Mouse (Mus musculus): ENCODE results near the gene Camk2b.

Gene Camk2b

GRCm38 (mm10) chr11:5983629-5984028 lies 82.5 kb downstream of the Camk2b start:
- DNase-seq (ENCODE audit: low spot score), result no peak

- DNase-seq (ENCODE audit: low spot score), result no peak
Measured at GRCm38 (mm10) chr11:5981323-5981722, 84.8 kb downstream of the Camk2b start.

GRCm38 (mm10) chr11:5980561-5980960 lies 85.6 kb downstream of the Camk2b start:
- DNase-seq (ENCODE audit: low spot score), result no peak

GRCm38 (mm10) chr11:5980108-5980507 lies 86.1 kb downstream of the Camk2b start:
- no peak for DNase-seq (ENCODE audit: low spot score)

DNA sequence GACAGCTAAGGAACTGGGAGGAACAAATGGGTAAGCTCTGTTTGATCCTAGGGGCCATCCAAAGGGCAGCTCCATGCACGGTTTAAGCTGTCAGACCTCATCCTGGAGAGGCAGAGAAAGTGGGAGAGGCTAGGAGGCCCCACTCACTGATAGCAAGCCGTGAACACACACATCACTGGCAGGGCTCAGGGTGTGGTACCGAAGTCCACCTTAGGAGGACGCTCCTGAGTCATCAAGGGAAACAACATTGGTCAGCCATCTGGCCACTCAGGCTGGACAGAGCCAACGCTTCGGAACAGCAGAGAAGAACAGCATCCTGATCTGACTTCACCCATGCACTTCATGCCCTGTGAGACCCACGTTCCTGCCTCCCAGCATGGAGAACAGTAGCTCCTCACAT lies 87.1 kb downstream of the Camk2b start:
- DNase-seq (ENCODE audit: low spot score), result no peak

DNA sequence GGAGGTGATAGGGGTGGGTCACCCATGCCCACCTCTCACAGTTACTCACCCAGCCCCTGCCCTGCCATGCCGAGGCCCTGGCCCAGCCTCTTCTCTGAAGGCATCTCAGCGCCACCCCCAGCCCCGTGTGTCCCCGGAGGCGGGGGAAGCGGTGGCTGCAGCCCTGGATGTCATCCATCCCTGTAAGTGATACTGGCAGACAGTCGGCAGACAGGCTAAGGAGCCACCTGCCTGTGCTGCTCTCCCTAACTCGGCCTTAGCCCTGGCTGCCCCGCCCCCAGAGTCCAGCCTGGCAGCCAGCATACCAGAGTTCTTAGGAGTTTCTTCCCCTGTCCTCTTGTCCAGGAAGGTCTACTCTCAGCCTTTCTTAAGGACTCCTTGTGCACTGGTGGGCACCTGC lies 90.1 kb downstream of the Camk2b start:
- peak; percentile 51 for DNase-seq (ENCODE audit: low spot score)

DNA sequence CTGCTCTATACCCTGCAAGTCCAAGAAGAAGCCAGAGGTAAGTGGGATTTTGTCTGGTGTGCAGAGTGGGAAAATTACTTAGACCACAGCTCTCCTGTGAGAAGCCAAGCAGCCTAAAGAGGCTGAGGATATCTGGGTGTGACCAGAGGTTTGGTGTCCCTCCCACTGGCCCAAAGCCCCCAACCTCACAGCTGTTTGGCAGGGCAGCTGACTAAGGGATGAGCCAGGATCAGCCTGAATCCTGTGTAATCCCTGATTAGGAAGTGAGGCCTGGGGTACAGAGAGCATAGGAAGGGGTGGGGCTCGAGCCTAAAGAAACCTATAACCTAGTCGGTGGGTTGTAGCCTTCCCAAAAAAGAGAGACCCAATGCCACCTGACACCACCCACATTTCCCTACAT lies 91.1 kb downstream of the Camk2b start:
- DNase-seq (ENCODE audit: low spot score), result no peak

DNA sequence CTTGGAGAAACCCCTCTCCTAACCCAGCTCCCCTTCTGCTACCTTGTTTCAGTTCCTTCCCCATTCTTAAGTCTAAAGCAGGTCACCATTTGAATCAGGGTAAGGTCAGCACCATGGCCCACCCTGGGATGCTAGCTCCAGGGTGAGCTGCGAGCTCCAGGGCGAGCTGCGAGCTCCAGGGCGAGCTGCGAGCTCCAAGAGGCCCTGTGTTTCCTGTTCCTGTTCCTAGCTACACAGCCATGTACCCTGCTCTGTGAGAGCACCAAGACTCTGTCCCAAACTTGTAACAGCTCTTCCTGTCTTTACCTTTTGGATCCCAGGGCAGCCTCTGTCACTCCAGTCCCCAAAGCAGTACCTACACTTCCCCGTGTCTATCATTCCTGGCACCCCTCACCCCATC lies 92.1 kb downstream of the Camk2b start:
- DNase-seq (ENCODE audit: low spot score), result no peak

- no peak for DNase-seq (ENCODE audit: low spot score)
Measured at GRCm38 (mm10) chr11:5973151-5973550, 93.0 kb downstream of the Camk2b start.

GRCm38 (mm10) chr11:5971202-5971601 lies 95.0 kb downstream of the Camk2b start:
- DNase-seq (ENCODE audit: low spot score), result no peak

DNA sequence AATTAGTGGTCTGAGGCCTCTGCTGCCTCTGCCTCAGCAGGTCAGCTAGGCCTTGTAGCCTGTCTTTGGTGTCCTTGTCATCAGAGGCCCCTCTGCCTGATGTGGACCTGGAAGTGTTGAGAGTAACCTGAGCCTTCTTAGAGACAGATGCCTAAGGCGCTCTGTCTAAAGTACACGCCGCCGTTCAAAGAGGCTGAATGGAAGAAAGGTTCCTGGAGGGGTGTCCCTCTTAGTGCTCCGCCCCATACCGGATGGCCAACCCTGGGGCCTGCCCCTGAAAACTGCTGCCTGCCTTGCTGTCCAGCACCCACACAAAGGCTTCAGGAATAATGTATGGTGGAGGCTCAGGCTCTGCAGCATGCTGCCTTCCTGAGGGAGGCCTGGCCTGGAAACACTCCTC lies 97.9 kb downstream of the Camk2b start:
- DNase-seq (ENCODE audit: low spot score), result no peak

GRCm38 (mm10) chr11:5966751-5967150 lies 99.4 kb downstream of the Camk2b start:
- DNase-seq (ENCODE audit: low spot score), result no peak

DNA sequence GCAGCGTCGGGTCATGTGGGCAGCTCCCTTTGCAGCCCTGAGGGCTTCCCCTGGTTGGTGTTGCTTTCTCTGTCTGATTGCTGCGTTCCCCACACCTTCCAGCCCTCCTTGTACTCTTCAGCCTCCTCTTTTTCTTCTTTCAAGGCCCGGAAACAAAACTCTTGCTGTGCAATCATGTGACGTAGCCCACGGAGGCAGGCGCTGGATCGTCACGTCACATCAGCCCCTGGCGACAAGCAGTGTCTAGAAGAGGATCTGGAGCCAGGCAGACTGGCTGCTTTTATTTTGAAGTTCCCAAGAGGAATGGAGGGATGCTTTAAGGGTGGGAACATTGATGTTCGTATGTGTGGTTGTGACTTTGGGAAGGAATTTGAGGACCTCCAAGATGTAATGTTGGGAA lies 100.3 kb downstream of the Camk2b start:
- no peak for DNase-seq (ENCODE audit: low spot score)

DNA sequence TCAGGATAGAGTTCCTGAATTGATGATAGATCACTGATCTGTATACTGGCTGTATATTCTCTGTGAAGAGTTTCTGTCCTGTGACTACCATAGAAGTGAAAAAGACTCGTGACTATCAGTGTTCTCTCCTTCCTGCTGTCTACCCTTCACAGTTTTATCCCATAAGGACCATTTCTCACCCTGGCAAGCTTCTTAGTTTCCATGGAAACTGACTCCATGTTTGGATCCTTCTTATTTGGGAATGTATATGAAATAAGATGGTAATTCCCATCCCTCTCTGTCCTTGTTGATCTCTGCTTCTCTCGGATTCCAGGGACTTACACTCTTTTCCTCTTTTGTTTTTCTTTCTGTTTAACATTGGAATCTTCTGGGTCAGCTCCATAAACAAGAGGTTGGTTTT lies 106.1 kb downstream of the Camk2b start:
- DNase-seq (ENCODE audit: low spot score), result no peak

DNA sequence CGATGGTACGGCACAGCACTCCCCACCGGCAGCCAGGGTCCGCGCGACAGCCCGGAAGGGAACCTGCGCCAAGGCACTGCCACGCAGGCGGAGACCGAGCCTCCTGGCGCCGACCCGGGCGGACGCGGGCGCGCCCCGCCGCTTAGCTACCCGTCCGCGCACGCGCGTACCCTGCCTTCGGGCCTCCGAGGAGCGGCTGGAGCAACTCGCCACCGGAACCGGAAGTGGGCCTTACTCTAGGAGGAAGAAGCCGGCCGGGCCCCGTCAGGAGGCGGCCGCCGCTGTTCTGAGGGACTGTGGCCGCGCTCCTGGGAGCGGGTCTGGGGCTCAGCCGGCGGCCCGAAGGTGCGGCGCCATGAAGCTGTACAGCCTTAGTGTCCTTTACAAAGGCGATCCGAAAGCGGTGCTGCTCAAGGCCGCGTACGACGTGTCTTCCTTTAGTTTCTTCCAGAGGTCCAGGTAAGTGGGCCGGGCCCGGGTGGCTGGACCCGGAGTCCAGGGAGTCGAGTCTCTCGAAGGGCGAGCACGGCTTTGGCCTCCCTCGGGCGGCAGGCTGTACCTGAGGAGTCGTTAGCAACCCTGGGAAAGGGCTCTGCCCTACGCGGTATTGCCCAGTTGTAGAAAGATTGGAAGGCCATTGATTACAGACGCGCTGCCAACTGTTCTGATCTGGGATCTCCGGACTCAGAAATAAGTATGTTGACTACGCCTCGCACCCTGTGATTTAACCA lies 110.5 kb downstream of the Camk2b start, which contains the start of gene Ykt6:
Gene Ykt6, plus strand, starts transcription at position 148 of the 731 bp plus-strand sequence.
- peak; percentile 99 for DNase-seq (ENCODE audit: low spot score)

DNA sequence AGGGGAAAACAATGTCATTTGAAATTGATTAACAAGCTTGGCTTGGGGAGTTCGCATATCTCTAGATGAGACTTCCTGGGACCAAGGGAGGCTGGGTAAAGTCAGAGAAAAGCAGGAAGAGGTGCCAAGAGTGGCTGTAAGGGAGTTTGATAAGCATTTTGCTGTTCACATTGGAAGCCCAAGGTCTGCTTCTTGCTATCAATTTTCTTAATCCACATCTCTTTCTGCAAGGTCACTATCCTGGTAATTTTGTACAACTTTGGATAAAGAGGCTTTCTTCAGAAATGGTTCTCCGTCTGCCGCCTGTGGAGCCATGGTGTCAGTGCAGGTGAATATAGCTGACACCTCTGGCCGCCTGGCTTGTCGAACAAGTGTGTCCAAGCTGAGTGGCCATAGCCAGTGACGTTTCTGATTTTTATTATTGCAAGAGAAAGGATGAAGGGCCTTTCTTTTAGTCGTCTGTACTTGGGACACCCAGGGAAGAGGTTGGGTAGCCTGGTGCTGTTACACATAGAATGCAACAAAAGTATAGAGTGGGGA lies 111.1 kb downstream of the Camk2b start:
- peak; percentile 85 for DNase-seq (ENCODE audit: low spot score)

- no peak for DNase-seq (ENCODE audit: low spot score)
Measured at GRCm38 (mm10) chr11:5954435-5954834, 111.7 kb downstream of the Camk2b start.

DNA sequence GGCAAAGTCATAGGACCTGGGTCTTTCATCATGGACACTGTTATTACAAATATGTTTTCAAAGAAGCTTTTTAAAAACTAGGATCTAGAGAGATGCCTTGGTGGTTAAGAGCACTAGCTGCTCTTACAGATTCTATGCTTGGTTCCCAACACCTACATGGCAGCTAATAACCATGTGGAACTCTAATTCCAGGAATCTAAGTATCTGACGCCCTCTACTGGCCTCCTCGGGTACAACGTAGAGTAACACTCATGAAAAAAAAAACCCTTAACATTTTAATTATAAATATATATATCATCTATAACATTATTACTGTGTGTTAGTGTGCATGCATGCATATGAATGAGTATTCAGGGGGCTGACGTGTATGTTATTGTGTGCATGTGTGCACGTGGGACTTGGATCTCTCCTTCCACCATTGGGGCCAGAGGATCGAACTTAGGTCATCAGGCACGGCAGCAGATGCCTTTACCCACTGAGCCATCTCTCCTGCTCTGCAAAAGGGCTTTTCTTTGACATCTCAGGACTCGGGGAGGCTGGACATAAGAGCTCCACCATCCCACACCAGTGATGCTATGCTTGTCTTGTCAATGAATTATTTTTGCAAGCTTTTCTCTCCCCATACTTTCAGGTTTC lies 112.9 kb downstream of the Camk2b start:
- DNase-seq (ENCODE audit: low spot score), result peak; percentile 72

- peak; percentile 71 for DNase-seq (ENCODE audit: low spot score)
Measured at GRCm38 (mm10) chr11:5952501-5952900, 113.7 kb downstream of the Camk2b start.

GRCm38 (mm10) chr11:5949586-5950352 lies 116.4 kb downstream of the Camk2b start, which contains the start of gene Gck:
Gene Gck (minus strand): TSS chr11:5950081.
- no peak for DNase-seq (ENCODE audit: low spot score)

DNA sequence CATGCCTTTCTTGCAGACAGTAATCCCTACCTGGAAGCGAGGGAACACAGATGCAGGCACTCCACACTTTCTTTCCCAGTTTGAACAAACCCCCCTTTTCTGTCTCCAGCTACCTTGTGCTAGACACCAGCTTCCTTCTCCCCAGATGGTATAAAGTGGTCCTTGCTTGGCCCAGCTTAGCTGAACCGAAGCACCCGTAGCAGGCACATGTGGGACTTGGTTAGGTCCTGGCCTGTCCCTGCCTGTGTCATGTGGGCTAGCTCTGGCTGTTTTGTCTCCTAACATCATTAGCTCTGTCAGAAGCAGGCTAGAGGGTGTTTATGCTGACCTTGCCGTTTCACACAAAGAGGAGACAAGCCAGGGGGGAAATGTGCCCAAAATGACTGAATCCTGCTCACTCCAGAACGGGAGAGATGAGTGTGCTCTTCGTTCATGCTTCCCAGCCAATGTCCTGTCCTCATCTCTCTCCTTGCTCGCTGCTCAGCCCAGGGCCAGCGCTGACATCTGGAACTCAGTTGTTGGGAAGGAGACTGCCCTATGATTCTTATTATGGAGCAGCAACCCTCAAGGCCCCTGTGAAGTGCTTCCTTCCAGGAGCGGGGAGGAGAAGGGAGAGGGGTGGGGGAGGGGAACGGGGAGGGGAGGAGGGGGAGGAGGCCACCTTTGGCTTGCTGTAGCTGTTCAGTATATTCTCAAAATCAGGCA lies 117.5 kb downstream of the Camk2b start:
- DNase-seq (ENCODE audit: low spot score), result no peak

DNA sequence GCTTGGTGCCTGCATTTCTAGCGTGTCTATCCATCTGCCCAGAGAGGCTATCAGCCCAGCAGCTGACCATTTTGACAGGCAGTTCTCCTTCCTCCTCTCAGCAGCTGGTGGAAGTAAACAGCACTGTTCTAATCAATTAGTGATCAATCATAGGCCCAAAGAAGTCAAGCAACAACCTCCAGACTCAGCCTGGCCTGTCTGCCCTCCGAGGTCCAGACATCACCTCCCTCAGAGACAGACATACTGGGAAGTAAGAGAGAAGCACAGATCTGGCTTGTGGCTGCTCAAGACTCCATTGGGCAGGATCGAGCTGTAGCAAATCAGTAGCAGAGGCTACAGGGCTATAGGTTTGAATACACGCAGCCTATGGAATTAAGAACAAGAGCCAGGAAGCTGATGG lies 118.4 kb downstream of the Camk2b start:
- DNase-seq (ENCODE audit: low spot score), result no peak

Data from MN1 (cell line).